In the genomic region with DNA sequence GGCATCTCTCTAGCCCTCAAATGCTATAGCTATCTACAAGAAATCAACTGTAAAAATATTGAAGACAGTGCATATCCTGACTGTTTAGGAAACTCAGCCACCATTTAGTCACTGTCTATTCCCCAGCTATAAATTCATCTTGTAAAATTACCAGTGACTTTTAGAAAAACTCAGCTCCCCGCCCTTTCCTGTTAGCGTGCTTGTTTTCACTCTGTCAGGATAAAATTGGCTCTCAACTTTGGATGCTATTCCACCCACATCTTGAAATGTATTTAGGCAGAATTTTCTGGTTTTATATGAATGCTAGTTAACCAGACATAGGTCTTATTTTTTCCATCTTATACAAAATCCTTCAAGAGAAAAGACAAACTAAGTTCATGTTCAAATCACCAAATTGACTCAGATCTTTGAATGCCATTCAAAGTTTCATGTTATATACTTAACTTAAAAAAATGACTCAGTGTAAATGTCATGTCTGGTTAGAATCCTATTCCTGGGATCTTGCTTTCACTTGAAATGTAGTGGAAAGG, we compare ENCODE assay signal across 30 mouse cellular contexts.
DNase-seq lines count a peak whose midpoint lies in the region; ATAC-seq lines count a peak whose summit lies in the region.
"Had no signal": no experiment of that assay in that cellular context is flagged by ENCODE, and none has a peak within 500 bp of the region (broad histone marks: within the 10 kb centered on the region; RNA-seq: fewer than 3 reads in every experiment).

No protein-coding gene starts in this region.

- no peaks in the 10 kb centered on the region for H3K4me1 ChIP-seq in hindbrain, embryonic 14.5 days (replicated peaks; ENCODE audit: control insufficient read depth, insufficient read depth, low read length)
- H3K4me1 ChIP-seq: hindbrain, embryonic 15.5 days; kidney, embryonic 15.5 days; stomach, embryonic 15.5 days had no signal

- no peak overlapping the region for H3K4me3 ChIP-seq in hindbrain, embryonic 14.5 days (replicated peaks; ENCODE audit: low read length)
- H3K4me3 ChIP-seq: embryonic facial prominence, embryonic 12.5 days; forebrain, embryonic 10.5 days; gastrocnemius, adult 2 months; hindbrain, embryonic 15.5 days; kidney, embryonic 15.5 days; stomach, embryonic 15.5 days had no signal

- no peaks in the 10 kb centered on the region for H3K27me3 ChIP-seq in hindbrain, embryonic 14.5 days (ENCODE audit: control insufficient read depth, insufficient read depth, low read length)
- H3K27me3 ChIP-seq: embryonic facial prominence, embryonic 12.5 days; hindbrain, embryonic 15.5 days; kidney, embryonic 15.5 days; stomach, embryonic 15.5 days had no signal

- H3K9me3 ChIP-seq in hindbrain, embryonic 14.5 days (ENCODE audit: control insufficient read depth, low read length), result no peaks in the 10 kb centered on the region
- H3K9me3 ChIP-seq: embryonic facial prominence, embryonic 12.5 days; forebrain, embryonic 10.5 days; hindbrain, embryonic 15.5 days; kidney, embryonic 15.5 days; stomach, embryonic 15.5 days had no signal

- H3K9ac ChIP-seq in hindbrain, embryonic 14.5 days, result no peak overlapping the region
- H3K9ac ChIP-seq: embryonic facial prominence, embryonic 12.5 days; hindbrain, embryonic 15.5 days; kidney, embryonic 15.5 days; liver, embryonic 14.5 days; stomach, embryonic 15.5 days had no signal

- no peaks in the 10 kb centered on the region for H3K36me3 ChIP-seq in hindbrain, embryonic 14.5 days (replicated peaks; ENCODE audit: control insufficient read depth, insufficient read depth)
- H3K36me3 ChIP-seq: embryonic facial prominence, embryonic 12.5 days; forebrain, embryonic 10.5 days; hindbrain, embryonic 15.5 days; kidney, embryonic 15.5 days; stomach, embryonic 15.5 days had no signal

- 96% methylated on average over 2 of the region's 2 CpGs for WGBS in hindbrain, embryonic 14.5 days

- no peak overlapping the region for H3K4me2 ChIP-seq in hindbrain, embryonic 14.5 days (replicated peaks)
- H3K4me2 ChIP-seq: embryonic facial prominence, embryonic 12.5 days; heart, embryonic 11.5 days; hindbrain, embryonic 15.5 days; kidney, embryonic 15.5 days; stomach, embryonic 15.5 days had no signal

- DNase-seq in left cerebral cortex, adult 11 months (ENCODE audit: low spot score), result peak; percentile 9
- DNase-seq in left cerebral cortex, postnatal 4 days, result no peak
- peak; percentile 27 to 55 for DNase-seq in right cerebral cortex, postnatal 10 days (ENCODE audit: low spot score in 2 of 2)
- DNase-seq in right cerebral cortex, postnatal 25 days, result no peak
- DNase-seq in left cerebral cortex, postnatal 14 days (ENCODE audit: low spot score in 2 of 2), result peak; percentile 39 to 62
- no peak for DNase-seq in heart, postnatal 10 days
- no peak for DNase-seq in hindbrain, embryonic 14.5 days (ENCODE audit: low spot score)
- DNase-seq: adrenal gland, postnatal 25 days; cerebellum, adult 2 months; cerebellum, postnatal 14 days; gastrocnemius, adult 2 months; gastrocnemius, postnatal 36 days; heart, postnatal 4 days; kidney, adult 11 months; kidney, postnatal 25 days; liver; lung, adult 2 months; lung, postnatal 10 days; midbrain, embryonic 14.5 days had no signal

- H3K27ac ChIP-seq in hindbrain, embryonic 14.5 days, result no peak overlapping the region
- H3K27ac ChIP-seq: forebrain, embryonic 10.5 days; gastrocnemius, adult 2 months; hindbrain, embryonic 15.5 days; kidney, embryonic 15.5 days; liver, embryonic 14.5 days; macrophage; stomach, embryonic 15.5 days had no signal

- no peak for ATAC-seq in hindbrain, embryonic 14.5 days (ENCODE audit: low FRiP score)
- ATAC-seq: CD4-positive, CD25-positive, alpha-beta regulatory T cell, adult 4 months; forebrain, embryonic 16.5 days; inflammation-experienced regulatory T-cells, adult 6 months had no signal

- intact Hi-C loops in left cerebral cortex, postnatal 4 days (cut with DNase I), result no loop called here
- intact Hi-C loops in left cerebral cortex, postnatal 14 days (cut with DNase I), result no loop called here
- intact Hi-C loops in heart, postnatal 10 days (cut with DNase I), result no loop called here

Comparison
In these comparisons a context has a peak if more than half of its experiments do, and no peak if none do; other contexts are left out.
1. DNase-seq: peak in left cerebral cortex, adult 11 months (single experiment), right cerebral cortex, postnatal 10 days (2 of 2) and left cerebral cortex, postnatal 14 days (2 of 2); none in left cerebral cortex, postnatal 4 days (single experiment), right cerebral cortex, postnatal 25 days (single experiment), heart, postnatal 10 days (0 of 2) and hindbrain, embryonic 14.5 days (single experiment).